Mouse (Mus musculus): ENCODE results near the gene Dapk2.

DNA sequence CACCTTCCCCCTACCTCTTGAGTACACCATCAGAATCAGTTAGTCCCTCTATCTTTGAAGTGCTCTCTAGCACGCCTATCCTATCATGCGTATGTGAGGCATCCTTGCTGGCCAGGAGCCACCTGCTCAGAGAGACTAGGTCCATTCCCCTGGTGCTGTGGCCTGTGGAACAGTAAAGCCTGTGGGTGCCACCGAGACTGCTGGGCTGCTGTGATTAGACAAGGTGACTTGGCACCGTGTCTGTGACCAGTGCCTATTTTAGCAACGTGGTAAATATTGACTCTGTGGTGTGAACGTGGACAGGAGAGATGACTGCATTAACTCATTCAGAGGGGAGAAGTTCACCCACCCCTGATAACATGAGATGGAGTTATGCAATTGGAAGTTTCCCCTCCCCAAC, 21.8 kb downstream of the Dapk2 start:
- TF ChIP-seq CTCF (IDR thresholded peaks at IDR 0.05; ENCODE audit: control insufficient read depth, insufficient read depth, insufficient read length) (no peak), USF1 (IDR thresholded peaks at IDR 0.05; ENCODE audit: low read depth) (no peak), MYOG (IDR thresholded peaks at IDR 0.05; ENCODE audit: control insufficient read depth, extremely low read depth, insufficient read length) (no peak), MAX (IDR thresholded peaks at IDR 0.05) (no peak), FOSL1 (IDR thresholded peaks at IDR 0.05; ENCODE audit: insufficient read depth, low read length, poor library complexity, severe bottlenecking) (no peak), CEBPB (IDR thresholded peaks at IDR 0.05; ENCODE audit: low read depth) (no peak), MYOD1 (IDR thresholded peaks at IDR 0.05; ENCODE audit: control insufficient read depth, insufficient read length, low read depth) (no peak)

Data from C2C12 (cell line).